Mouse (Mus musculus) heart, embryonic 15.5 days (tissue): Measurements from ENCODE around the gene Noc3l. TPM values are rescaled to one million over a fixed set of nuclear protein-coding genes. Genes with fewer than 3 reads are reported as not detected.

Experiments used
- ATAC-seq: fragments of 200-750 bp; cut with Nextera tagmentation; replicated peaks from 2 replicates; pipeline ENCODE4 v1.8.0; 2017; ENCODE audit warnings: low read depth, moderate TSS enrichment; ENCODE audit not compliant: insufficient number of reproducible peaks, insufficient read depth, low FRiP score
- H3K27ac ChIP-seq: fragments of 300-500 bp; sonication (generic); 2 replicates; pipeline ENCODE4 v1.5.1; 2015; ENCODE audit warnings: mild to moderate bottlenecking, inconsistent platforms
- H3K27me3 ChIP-seq: fragments of 300-500 bp; sonication (generic); 2 replicates; pipeline ENCODE4 v1.6.1; 2015; ENCODE audit warnings: inconsistent platforms
- H3K36me3 ChIP-seq: fragments of 300-500 bp; sonication (generic); 2 replicates; pipeline ENCODE4 v1.6.1; 2015; ENCODE audit warnings: mild to moderate bottlenecking, inconsistent platforms
- H3K4me1 ChIP-seq: fragments of 300-500 bp; sonication (generic); replicated peaks from 2 replicates; pipeline ENCODE4 v1.6.1; 2015; ENCODE audit warnings: inconsistent platforms
- H3K4me2 ChIP-seq: fragments of 300-500 bp; sonication (generic); 2 replicates; pipeline ENCODE4 v1.6.1; 2015; ENCODE audit warnings: inconsistent platforms, mild to moderate bottlenecking, moderate library complexity
- H3K4me3 ChIP-seq: fragments of 300-500 bp; sonication (generic); 2 replicates; pipeline ENCODE4 v1.5.1; 2015; ENCODE audit warnings: mild to moderate bottlenecking, inconsistent platforms
- H3K9ac ChIP-seq: fragments of 300-500 bp; sonication (generic); 2 replicates; pipeline ENCODE4 v1.6.1; 2015; ENCODE audit warnings: mild to moderate bottlenecking, inconsistent platforms
- H3K9me3 ChIP-seq: fragments of 300-500 bp; sonication (generic); replicated peaks from 2 replicates; pipeline ENCODE4 v1.6.1; 2016; ENCODE audit warnings: inconsistent platforms
- WGBS: fragments of 180-500 bp; shearing (Covaris S2); methylation state at CpG from one replicate; pipeline ENCODE4 v1.1.7; 2015; ENCODE audit warnings: mixed read lengths; 5-methylcytosine and 5-hydroxymethylcytosine counted together
- polyA plus RNA-seq: library from polyadenylated mRNA; unstranded; fragments of >200 nt; fragmentation: Nextera tagmentation; extraction: Ambion mirVana; gene quantifications from 2 replicates; pipeline ENCODE4 v1.2.1, GENCODE M21; 2015

Gene Noc3l
- polyA plus RNA-seq, 1 experiment from 2014 or later = 3.2 TPM

DNA sequence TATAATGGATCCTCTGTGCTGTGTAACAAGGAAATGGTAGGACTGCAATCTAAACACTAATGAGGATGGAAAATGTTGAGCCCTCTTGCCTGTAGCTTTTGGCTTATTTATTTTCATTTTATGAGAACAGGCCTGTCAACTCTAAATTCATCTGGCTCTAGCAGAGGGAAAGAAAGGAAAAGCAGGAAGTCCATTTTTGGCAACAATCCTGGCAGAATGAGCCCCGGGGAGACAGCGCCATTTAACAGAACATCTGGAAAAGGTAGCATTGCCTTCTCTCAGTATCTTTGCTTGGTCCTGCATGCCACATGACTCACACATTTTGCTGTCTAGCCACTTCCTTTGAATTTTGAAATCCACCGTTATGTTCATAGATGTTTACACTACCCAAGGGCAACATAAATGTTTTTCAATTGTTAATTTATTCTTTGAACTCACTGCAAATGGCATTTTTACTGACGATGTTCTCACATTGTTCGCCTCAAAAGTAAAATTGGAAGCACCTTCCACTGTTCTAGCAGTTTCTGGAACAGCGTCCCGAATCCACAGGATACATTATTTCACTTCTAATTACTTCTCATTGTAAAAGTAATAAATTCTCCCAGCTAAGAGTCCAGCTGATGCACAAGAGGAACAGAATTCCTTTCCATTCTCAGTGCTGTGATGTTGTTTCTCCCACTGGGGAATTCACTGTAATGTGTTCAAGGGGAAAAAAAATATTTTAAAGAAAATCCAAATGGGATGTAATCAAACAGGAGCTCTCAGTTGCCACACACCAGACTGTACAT lies 60.2 kb downstream of the Noc3l start:
- Histone ChIP-seq H3K4me1 (peaks cover 16% of the 10 kb centered on the region; the same call in 1 of the 2 replicates), H3K27ac (no peak overlapping the region), H3K4me3 (no peak overlapping the region), H3K9me3 (no peaks in the 10 kb centered on the region), H3K27me3 (no peaks in the 10 kb centered on the region), H3K9ac (no peak overlapping the region), H3K4me2 (no peak overlapping the region), H3K36me3 (peaks cover 7% of the 10 kb centered on the region; the same call in 1 of the 2 replicates)
- 73% methylated on average over 7 of the region's 7 CpGs for WGBS
- no peak for ATAC-seq

GRCm38 (mm10) chr19:38758056-38758455 lies 61.0 kb downstream of the Noc3l start:
- Histone ChIP-seq H3K4me1 (peaks cover 16% of the 10 kb centered on the region; the same call in 1 of the 2 replicates), H3K27me3 (no peaks in the 10 kb centered on the region), H3K36me3 (peaks cover 7% of the 10 kb centered on the region; the same call in 1 of the 2 replicates), H3K9ac (no peak overlapping the region), H3K9me3 (no peaks in the 10 kb centered on the region), H3K27ac (no peak overlapping the region), H3K4me3 (no peak overlapping the region), H3K4me2 (no peak overlapping the region)
- 64% methylated on average over 5 of the region's 5 CpGs for WGBS
- ATAC-seq = no peak

DNA sequence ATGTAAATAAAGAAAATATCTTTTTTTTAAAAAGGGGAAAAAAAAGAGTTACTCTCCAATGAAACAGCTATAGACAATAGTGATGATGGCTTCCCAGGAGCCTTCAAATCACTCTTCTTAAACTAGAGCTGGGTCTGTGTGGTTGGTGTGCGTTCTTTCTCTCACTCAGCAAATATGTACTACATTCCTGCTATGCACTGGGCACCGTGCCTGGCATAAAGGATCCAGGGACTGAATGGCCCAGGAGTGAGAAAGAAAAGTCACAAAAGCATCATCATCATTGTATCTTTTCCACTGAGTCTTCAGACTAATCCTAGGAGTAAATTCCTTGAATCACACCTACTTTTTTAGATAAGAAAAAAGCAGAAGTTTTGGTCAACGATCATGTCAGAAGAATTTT lies 61.9 kb downstream of the Noc3l start:
- Histone ChIP-seq H3K4me1 (peaks cover 16% of the 10 kb centered on the region; the same call in 1 of the 2 replicates), H3K9me3 (no peaks in the 10 kb centered on the region), H3K4me3 (no peak overlapping the region), H3K4me2 (no peak overlapping the region), H3K27ac (no peak overlapping the region), H3K27me3 (no peaks in the 10 kb centered on the region), H3K9ac (no peak overlapping the region), H3K36me3 (peaks cover 7% of the 10 kb centered on the region; the same call in 1 of the 2 replicates)
- no peak for ATAC-seq
- 64% methylated on average over 3 of the region's 3 CpGs for WGBS

DNA sequence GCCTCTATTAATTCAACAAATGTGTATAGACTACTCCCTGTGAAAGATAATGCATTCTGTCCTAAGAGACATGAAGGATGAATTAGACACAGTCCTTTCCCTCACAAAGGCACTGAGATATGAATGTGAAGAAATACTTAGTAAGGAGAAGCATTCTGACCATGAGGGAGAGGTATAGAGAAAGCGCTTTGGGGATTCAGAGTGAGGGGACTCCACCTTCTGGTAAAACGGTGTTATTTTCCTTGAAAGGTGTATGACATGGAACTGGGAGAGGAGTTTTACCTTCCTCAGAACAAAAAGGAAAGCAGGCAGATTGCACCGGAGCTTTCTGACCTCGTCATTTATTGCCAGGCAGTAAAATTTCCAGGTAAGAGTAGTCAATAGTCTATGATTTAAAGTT lies 68.8 kb downstream of the Noc3l start:
- H3K9me3 ChIP-seq = no peaks in the 10 kb centered on the region
- H3K4me3 ChIP-seq = no peak overlapping the region
- peaks cover 5% of the 10 kb centered on the region; the same call in 1 of the 2 replicates for H3K36me3 ChIP-seq
- no peak overlapping the region for H3K27ac ChIP-seq
- 60% methylated on average over 4 of the region's 4 CpGs for WGBS
- no peak overlapping the region for H3K9ac ChIP-seq
- ATAC-seq = no peak
- no peak overlapping the region for H3K4me2 ChIP-seq
- H3K4me1 ChIP-seq = no peaks in the 10 kb centered on the region
- no peaks in the 10 kb centered on the region for H3K27me3 ChIP-seq

GRCm38 (mm10) chr19:38746492-38747014 lies 72.5 kb downstream of the Noc3l start:
- no peak for ATAC-seq
- WGBS = 66% methylated on average over 6 of the region's 6 CpGs
- Histone ChIP-seq H3K9me3 (no peaks in the 10 kb centered on the region), H3K4me1 (no peaks in the 10 kb centered on the region), H3K9ac (no peak overlapping the region), H3K36me3 (peaks cover 5% of the 10 kb centered on the region; the same call in 1 of the 2 replicates), H3K27me3 (no peaks in the 10 kb centered on the region), H3K4me3 (no peak overlapping the region), H3K27ac (no peak overlapping the region), H3K4me2 (no peak overlapping the region)

DNA sequence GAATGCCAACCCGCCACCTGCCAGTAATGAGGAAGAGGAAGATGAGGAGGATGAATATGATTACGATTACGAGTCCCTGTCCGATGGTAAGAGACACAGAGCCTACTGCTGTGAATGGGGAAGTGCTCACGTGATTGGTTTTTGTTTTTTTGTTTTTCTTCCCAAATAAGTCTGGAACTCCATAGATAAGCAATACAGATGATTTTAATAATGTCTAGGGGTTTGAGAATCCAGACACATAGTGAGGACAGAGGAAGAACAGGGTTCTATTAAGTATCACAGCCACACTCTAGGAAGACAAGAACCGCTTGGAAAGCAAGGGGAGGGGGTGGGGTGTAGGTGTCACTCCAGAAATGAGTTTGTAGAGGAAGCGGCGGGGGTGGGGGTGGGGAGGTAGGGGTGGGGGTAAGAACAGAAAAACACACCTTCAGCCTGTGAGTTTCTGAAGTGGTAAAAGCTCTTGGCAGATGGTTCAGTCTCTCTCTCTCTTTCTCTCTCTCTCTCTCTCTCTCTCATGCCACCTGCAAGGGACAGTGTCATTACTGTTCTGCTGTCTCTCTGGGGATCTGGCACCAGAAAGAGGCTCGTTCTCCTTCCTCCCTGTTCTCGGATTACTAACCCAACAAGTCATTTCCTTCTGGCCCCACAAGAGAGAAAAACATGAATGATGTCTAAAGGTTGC lies 73.1 kb downstream of the Noc3l start:
- no peak for ATAC-seq
- no peaks in the 10 kb centered on the region; the same call in 1 of the 2 replicates for H3K36me3 ChIP-seq
- H3K4me1 ChIP-seq = no peaks in the 10 kb centered on the region
- H3K27me3 ChIP-seq = no peaks in the 10 kb centered on the region
- H3K9me3 ChIP-seq = no peaks in the 10 kb centered on the region
- no peak overlapping the region for H3K4me2 ChIP-seq
- WGBS = 59% methylated on average over 10 of the region's 10 CpGs
- H3K4me3 ChIP-seq = no peak overlapping the region
- no peak overlapping the region for H3K27ac ChIP-seq
- no peak overlapping the region for H3K9ac ChIP-seq

GRCm38 (mm10) chr19:38744546-38744945 lies 74.5 kb downstream of the Noc3l start:
- Histone ChIP-seq H3K27me3 (no peaks in the 10 kb centered on the region), H3K36me3 (no peaks in the 10 kb centered on the region; the same call in 1 of the 2 replicates)
- ATAC-seq = no peak

More at GRCm38 (mm10) chr19:38744546-38744945, 74.5 kb downstream of the Noc3l start:
- Histone ChIP-seq H3K27ac (no peak overlapping the region), H3K4me2 (no peak overlapping the region), H3K4me1 (no peaks in the 10 kb centered on the region), H3K9me3 (no peaks in the 10 kb centered on the region), H3K4me3 (no peak overlapping the region), H3K9ac (no peak overlapping the region)
- WGBS = 83% methylated on average over 8 of the region's 8 CpGs

Other genes with a start within 250 kb of the Noc3l start
- 1.6 and 1.7 TPM in 2 replicates for gene Tbc1d12, start 17.3 kb upstream of the Noc3l start, polyA plus RNA-seq
- gene Hells, start 111.7 kb upstream of the Noc3l start, polyA plus RNA-seq = 20.3 and 20.4 TPM in 2 replicates
- gene Cyp2c55, start 187.8 kb upstream of the Noc3l start, polyA plus RNA-seq = not detected in 2 replicates
- gene Cyp2c65, start 241.8 kb upstream of the Noc3l start, polyA plus RNA-seq = not detected in 2 replicates